Mouse (Mus musculus) myocyte (in vitro differentiated cells): Measurements from ENCODE around the gene Alox5ap.

Experiments
- CEBPB ChIP-seq: IDR thresholded peaks from 2 replicates; pipeline ENCODE4 v1.6.1; 2011; ENCODE audit warnings: mild to moderate bottlenecking, moderate library complexity; ENCODE audit not compliant: poor library complexity, insufficient read depth, severe bottlenecking
- MAX ChIP-seq: IDR thresholded peaks from one replicate; pipeline ENCODE4 v1.6.1; 2011; ENCODE audit warnings: low read depth, mild to moderate bottlenecking, control low read depth
- POLR2A ChIP-seq: IDR thresholded peaks from one replicate; pipeline ENCODE4 v1.6.1; 2011; ENCODE audit warnings: low read depth, mild to moderate bottlenecking, control low read depth, moderate library complexity; ENCODE audit not compliant: insufficient read length
- SRF ChIP-seq: IDR thresholded peaks from one replicate; pipeline ENCODE4 v1.6.1; 2011; ENCODE audit warnings: low read depth; ENCODE audit not compliant: control insufficient read depth, insufficient read length
- TCF12 ChIP-seq: IDR thresholded peaks from one replicate; pipeline ENCODE4 v1.6.1; 2011; ENCODE audit warnings: mild to moderate bottlenecking, control low read depth; ENCODE audit not compliant: poor library complexity, insufficient read depth, severe bottlenecking
- TCF3 ChIP-seq: IDR thresholded peaks from one replicate; pipeline ENCODE4 v1.6.1; 2011; ENCODE audit warnings: low read depth, control low read depth; ENCODE audit not compliant: insufficient read length
- USF1 ChIP-seq: IDR thresholded peaks from one replicate; pipeline ENCODE4 v1.6.1; 2011; ENCODE audit warnings: low read depth, mild to moderate bottlenecking, control low read depth, moderate library complexity

DNA sequence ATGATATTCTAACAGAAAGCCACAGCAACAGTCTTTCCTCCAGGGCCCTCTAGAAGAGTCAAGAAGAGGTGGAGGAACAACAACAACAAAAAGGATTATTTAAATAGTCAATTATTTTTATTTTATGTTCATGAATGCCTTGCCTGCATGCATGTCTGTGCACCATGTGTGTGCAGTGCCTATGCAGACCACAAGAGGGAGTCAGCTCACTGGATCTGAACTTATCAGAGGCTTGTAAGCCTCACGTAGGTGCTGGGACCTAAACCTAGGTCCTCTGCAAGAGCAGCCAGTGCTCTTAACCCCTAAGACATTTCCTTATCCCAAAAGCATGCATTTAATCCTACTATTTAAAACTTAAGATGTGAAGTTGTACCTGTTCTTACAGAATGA, 10.5 kb downstream of the Alox5ap start:
- no peak for TF ChIP-seq USF1
- TF ChIP-seq POLR2A, result no peak
- no peak for TF ChIP-seq MAX
- no peak for TF ChIP-seq TCF12
- no peak for TF ChIP-seq SRF
- no peak for TF ChIP-seq TCF3
- no peak for TF ChIP-seq CEBPB
